In the genomic region with DNA sequence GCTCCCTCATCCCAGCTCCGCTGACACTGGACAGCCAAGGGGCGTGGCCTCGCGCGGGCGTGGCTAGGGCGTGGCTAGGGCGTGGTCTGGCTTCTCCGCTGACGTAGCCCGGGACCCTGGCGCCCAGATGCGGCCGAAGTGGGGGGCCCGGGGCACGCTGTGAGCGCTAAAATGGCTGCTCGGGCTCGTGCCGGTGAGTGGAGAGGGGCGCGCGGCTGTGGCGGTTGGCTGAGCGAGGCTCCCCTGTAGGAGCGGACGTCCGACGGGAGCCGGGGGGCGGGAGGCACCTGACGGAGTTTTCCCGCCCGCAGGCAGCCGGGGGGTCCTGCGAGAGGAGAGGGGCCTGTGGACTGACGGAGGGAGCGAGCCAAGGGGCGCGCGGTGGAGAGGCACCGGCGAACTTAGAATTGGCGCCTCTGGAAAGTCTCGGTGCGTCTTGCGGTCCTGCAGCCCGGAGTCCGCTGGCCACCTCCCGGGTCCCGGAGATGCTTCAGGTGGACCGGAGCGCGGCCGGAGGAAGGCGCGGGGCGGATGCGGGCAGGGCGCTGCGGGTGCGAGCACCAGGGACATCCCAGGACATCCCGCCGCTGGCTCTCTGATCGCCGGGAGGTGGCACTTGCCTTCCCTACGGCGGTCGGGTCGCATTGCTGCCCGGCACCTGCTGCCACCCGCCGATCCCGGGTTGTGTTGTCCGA, we compare ENCODE assay signal across 8 mouse cellular contexts. TPM values are rescaled to one million over a fixed set of nuclear protein-coding genes. Genes with fewer than 3 reads are reported as not detected.
DNase-seq lines count a peak whose midpoint lies in the region; ATAC-seq and TF ChIP-seq lines count a peak whose summit lies in the region.

No protein-coding gene starts in this region.

- under 1% methylated on average over 75 of the region's 75 CpGs for WGBS in liver, embryonic 16.5 days (ENCODE audit: insufficient replicate concordance)
- under 1% methylated on average over 75 of the region's 75 CpGs for WGBS in neural tube, embryonic 12.5 days
- 1% methylated on average over 75 of the region's 75 CpGs for WGBS in thymus, adult 2 months

- peak overlapping the region; percentile 79 for H3K4me3 ChIP-seq in liver, embryonic 16.5 days (ENCODE audit: low read depth, low read length)
- peak overlapping the region; percentile 72 for H3K4me3 ChIP-seq in neural tube, embryonic 12.5 days
- peak overlapping the region; percentile 63 for H3K4me3 ChIP-seq in thymus, adult 2 months (ENCODE audit: control insufficient read depth, insufficient read depth, low read length)

- peaks cover 28% of the 10 kb centered on the region for H3K4me1 ChIP-seq in liver, embryonic 16.5 days (ENCODE audit: control insufficient read depth, low read depth, low read length)
- H3K4me1 ChIP-seq in neural tube, embryonic 12.5 days, result peaks cover 21% of the 10 kb centered on the region
- peaks cover 17% of the 10 kb centered on the region for H3K4me1 ChIP-seq in thymus, adult 2 months (replicated peaks; ENCODE audit: control insufficient read depth, insufficient read depth, low read length)

- no peaks in the 10 kb centered on the region for H3K9me3 ChIP-seq in liver, embryonic 16.5 days (replicated peaks; ENCODE audit: control insufficient read depth, low read length)
- no peaks in the 10 kb centered on the region for H3K9me3 ChIP-seq in neural tube, embryonic 12.5 days

- peak; percentile 26 to 40 for DNase-seq in layer of hippocampus, postnatal 10 days (ENCODE audit: low spot score in 2 of 2)
- no peak for DNase-seq in layer of hippocampus, adult 9-11 months
- peak; percentile 40 for DNase-seq in cerebellum, adult 9-11 months
- DNase-seq in gastrocnemius, adult 18-20 months (ENCODE audit: low spot score), result peak; percentile 59
- DNase-seq in thymus, adult 2 months, result peak; percentile 82

- H3K27ac ChIP-seq in liver, embryonic 16.5 days (ENCODE audit: low read length), result no peak overlapping the region
- H3K27ac ChIP-seq in neural tube, embryonic 12.5 days, result no peak overlapping the region
- no peak overlapping the region for H3K27ac ChIP-seq in thymus, adult 2 months (ENCODE audit: control insufficient read depth, insufficient read depth, low read length)

- no peaks in the 10 kb centered on the region for H3K36me3 ChIP-seq in liver, embryonic 16.5 days (ENCODE audit: control insufficient read depth, insufficient read depth)
- H3K36me3 ChIP-seq in neural tube, embryonic 12.5 days, result no peaks in the 10 kb centered on the region
- H3K36me3 ChIP-seq in thymus, adult 2 months (ENCODE audit: control insufficient read depth, insufficient read depth, low read length), result no peaks in the 10 kb centered on the region

- TF ChIP-seq CTCF in thymus, adult 2 months (IDR thresholded peaks at IDR 0.05; ENCODE audit: borderline replicate concordance, control insufficient read depth, extremely low read depth, insufficient read depth, low read length, poor library complexity), result no peak; the same call in 1 of the 2 replicates

- peak; percentile 59 for ATAC-seq in inflammation-experienced regulatory T-cells, adult 6 months
- ATAC-seq in liver, embryonic 16.5 days (ENCODE audit: low read depth), result peak; percentile 89
- ATAC-seq in neural tube, embryonic 12.5 days (ENCODE audit: low FRiP score, low read depth), result peak; percentile 96

- peaks cover 66% of the 10 kb centered on the region for H3K27me3 ChIP-seq in liver, embryonic 16.5 days (ENCODE audit: control insufficient read depth, insufficient read depth, low read depth, low read length)
- peaks cover 33% of the 10 kb centered on the region for H3K27me3 ChIP-seq in neural tube, embryonic 12.5 days (replicated peaks)
- peaks cover 4% of the 10 kb centered on the region; the same call in 1 of the 2 replicates for H3K27me3 ChIP-seq in thymus, adult 2 months (ENCODE audit: control insufficient read depth, insufficient read depth, low read length)

- H3K4me2 ChIP-seq in liver, embryonic 16.5 days (ENCODE audit: low read depth, low read length), result peak overlapping the region; percentile 97
- H3K4me2 ChIP-seq in neural tube, embryonic 12.5 days (replicated peaks), result peak overlapping the region; percentile 97

- peak overlapping the region; percentile 67 for H3K9ac ChIP-seq in liver, embryonic 16.5 days (ENCODE audit: low read depth, low read length)
- H3K9ac ChIP-seq in neural tube, embryonic 12.5 days, result peak overlapping the region; percentile 65

- no peak; the same call in 1 of the 2 replicates for TF ChIP-seq POLR2A in thymus, adult 2 months (IDR thresholded peaks at IDR 0.05; ENCODE audit: control insufficient read depth, extremely low read depth, insufficient read depth, low read length, poor library complexity)

RNA-seq across cellular contexts. Expression of a gene that starts 2.5 kb away (rescaled TPM):
- not detected for total RNA-seq in layer of hippocampus, postnatal 10 days (2021)
- under 1 TPM; 0.17 to 0.57 TPM for total RNA-seq in gastrocnemius, adult 18-20 months (2021)
- polyA plus RNA-seq in inflammation-experienced regulatory T-cells, adult 6 months (2017; shearing (Covaris generic)), result under 1 TPM; 0.24 to 0.65 (median 0.31) TPM
- 0.87 and 1.1 TPM in 2 replicates for polyA plus RNA-seq in liver, embryonic 16.5 days (2015; fragmentation: Nextera tagmentation; extraction: Ambion mirVana)
- polyA plus RNA-seq in neural tube, embryonic 12.5 days (2016; fragmentation: Nextera tagmentation; extraction: Ambion mirVana), result 3.4 and 3.9 TPM in 2 replicates
- polyA plus RNA-seq in thymus, adult 2 months (2012; rRNA removed), result 1.1 and 1.3 TPM in 2 replicates
